Mouse (Mus musculus) megakaryocyte, embryonic 14.5 days (primary cell): Measurements from ENCODE around the gene Smyd5.

Experiments used
- FLI1 ChIP-seq: IDR thresholded peaks from 2 replicates; pipeline ENCODE4 v1.6.1; 2012; ENCODE audit warnings: low read length, inconsistent platforms, mixed read lengths
- GATA1 ChIP-seq: IDR thresholded peaks from 3 replicates; pipeline ENCODE4 v1.6.1; 2012; ENCODE audit warnings: mixed read lengths, low read length, inconsistent platforms, borderline replicate concordance

DNA sequence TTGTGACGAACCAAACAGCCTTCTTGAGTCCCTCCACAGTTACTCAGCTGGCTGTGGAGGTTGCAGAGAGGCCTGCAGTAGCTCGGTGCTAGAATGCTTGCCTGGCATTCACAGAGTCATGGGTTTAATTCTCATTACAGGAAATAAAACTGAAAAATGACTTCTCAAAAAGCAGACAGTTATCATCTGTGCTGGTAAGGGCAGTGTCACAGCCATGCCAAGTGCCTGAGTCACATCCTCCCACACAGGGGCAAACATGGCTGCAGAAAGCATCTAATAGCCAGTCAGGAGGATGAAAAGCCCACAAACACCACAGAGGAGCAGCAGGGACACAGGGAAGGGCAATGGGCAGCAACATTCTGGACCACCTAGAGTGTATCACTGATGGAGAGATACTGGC is 49.0 kb upstream of the Smyd5 start:
- TF ChIP-seq GATA1 (no peak), FLI1 (no peak)
